Mouse (Mus musculus): ENCODE data around the gene Sbp. TPM values are rescaled to one million over a fixed set of nuclear protein-coding genes. Genes with fewer than 3 reads are reported as not detected.

The Sbp gene
- polyA plus RNA-seq, 1 experiment: not detected

DNA sequence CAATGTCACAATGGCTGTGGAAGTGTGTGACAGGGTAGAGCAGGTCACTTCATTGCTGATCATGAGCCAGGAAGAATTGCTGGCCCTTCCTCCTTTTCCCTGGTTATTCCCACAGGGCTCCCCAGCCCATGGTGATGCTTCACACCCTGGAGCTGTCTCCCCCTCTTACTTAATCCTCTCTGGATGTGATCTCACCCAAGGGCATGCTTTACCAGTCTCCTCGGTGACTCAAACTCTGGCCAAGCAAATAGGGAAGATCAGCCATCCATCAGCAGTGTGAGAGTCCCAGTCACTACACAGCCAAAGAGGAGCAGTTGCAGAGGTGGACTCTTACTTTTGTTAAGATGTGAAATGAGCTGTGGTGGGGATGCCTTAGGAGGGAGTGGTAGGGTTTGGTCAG is 43.5 kb downstream of the Sbp start:
- TF ChIP-seq POLR2A (IDR thresholded peaks at IDR 0.05; ENCODE audit: borderline replicate concordance, low read depth, low read length): no peak
- no peak for TF ChIP-seq CTCF (IDR thresholded peaks at IDR 0.05; ENCODE audit: low read depth, low read length)
- no peak overlapping the region for H3K4me3 ChIP-seq (ENCODE audit: insufficient read depth, low read length)
- no peak overlapping the region for H3K27ac ChIP-seq (ENCODE audit: insufficient read depth, low read depth, low read length)
- peaks cover 24% of the 10 kb centered on the region for H3K4me1 ChIP-seq (ENCODE audit: control insufficient read depth, insufficient read depth, low read length)

DNA sequence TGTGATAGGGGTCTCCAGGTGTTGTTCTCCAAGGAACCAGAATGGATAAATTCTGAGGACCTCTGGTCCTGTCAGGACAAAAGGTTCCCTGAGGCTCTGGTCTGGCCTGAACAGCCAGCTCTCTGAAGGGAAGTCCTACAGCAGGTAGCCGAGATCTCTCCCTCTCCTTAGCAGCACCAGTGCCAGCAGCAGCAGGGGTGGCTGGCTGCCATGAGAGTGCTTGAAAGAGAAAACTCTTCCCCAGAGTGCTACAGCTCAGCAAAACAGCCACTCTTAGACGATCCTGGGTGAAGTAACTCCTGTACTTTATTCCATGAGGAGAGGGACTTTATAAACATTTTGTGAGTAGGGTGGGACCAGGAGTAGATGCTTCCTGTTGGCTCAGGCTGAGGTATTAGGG is 48.3 kb downstream of the Sbp start:
- no peak overlapping the region for H3K4me3 ChIP-seq (ENCODE audit: insufficient read depth, low read length)
- H3K4me1 ChIP-seq (ENCODE audit: control insufficient read depth, insufficient read depth, low read length): peaks cover 10% of the 10 kb centered on the region; the same call in 1 of the 2 replicates
- TF ChIP-seq POLR2A (IDR thresholded peaks at IDR 0.05; ENCODE audit: borderline replicate concordance, low read depth, low read length) (no peak), CTCF (IDR thresholded peaks at IDR 0.05; ENCODE audit: low read depth, low read length) (no peak)
- no peak overlapping the region for H3K27ac ChIP-seq (ENCODE audit: insufficient read depth, low read depth, low read length)

DNA sequence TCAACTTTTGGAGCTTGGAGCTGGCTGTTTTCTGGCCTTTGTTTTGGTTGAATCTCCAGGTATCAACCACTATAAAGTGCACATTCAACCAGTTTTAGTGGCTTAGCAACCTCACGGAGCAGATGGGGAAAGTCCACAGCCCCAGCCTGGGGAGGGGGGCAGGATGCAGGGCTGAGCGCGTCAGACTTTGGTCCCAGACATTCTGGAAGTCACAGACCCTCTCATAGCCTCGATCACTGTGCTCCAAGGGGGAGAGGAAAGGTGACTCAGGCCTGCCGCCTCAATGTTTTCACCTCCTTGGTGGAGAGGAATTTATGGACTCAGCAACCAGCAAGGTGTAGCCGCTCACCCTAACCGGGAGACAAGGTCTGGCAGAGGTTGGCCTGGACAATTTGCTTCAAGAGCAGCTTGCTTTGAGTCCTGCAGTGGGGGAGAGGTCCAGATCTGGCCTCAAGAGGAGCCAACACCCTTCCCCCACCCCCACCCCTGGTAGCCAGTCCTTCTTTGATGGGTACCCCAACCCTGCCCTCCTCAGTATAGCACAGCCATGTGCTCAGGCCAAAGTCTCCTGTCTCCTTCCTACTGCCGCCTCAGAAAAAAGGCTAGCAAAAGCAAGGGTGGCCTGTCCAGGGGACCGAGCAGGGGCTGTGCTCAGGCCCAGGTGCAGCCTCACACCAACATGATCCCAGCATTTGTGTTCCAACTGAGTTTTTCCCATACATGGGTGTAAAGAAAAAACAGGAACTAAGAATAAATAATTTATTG is 51.5 kb downstream of the Sbp start:
- no peak overlapping the region; the same call in 1 of the 2 replicates for H3K4me3 ChIP-seq (ENCODE audit: insufficient read depth, low read length)
- TF ChIP-seq POLR2A (IDR thresholded peaks at IDR 0.05; ENCODE audit: borderline replicate concordance, low read depth, low read length): no peak
- no peak for TF ChIP-seq CTCF (IDR thresholded peaks at IDR 0.05; ENCODE audit: low read depth, low read length)
- no peak overlapping the region for H3K27ac ChIP-seq (ENCODE audit: insufficient read depth, low read depth, low read length)
- peaks cover 14% of the 10 kb centered on the region for H3K4me1 ChIP-seq (ENCODE audit: control insufficient read depth, insufficient read depth, low read length)

DNA sequence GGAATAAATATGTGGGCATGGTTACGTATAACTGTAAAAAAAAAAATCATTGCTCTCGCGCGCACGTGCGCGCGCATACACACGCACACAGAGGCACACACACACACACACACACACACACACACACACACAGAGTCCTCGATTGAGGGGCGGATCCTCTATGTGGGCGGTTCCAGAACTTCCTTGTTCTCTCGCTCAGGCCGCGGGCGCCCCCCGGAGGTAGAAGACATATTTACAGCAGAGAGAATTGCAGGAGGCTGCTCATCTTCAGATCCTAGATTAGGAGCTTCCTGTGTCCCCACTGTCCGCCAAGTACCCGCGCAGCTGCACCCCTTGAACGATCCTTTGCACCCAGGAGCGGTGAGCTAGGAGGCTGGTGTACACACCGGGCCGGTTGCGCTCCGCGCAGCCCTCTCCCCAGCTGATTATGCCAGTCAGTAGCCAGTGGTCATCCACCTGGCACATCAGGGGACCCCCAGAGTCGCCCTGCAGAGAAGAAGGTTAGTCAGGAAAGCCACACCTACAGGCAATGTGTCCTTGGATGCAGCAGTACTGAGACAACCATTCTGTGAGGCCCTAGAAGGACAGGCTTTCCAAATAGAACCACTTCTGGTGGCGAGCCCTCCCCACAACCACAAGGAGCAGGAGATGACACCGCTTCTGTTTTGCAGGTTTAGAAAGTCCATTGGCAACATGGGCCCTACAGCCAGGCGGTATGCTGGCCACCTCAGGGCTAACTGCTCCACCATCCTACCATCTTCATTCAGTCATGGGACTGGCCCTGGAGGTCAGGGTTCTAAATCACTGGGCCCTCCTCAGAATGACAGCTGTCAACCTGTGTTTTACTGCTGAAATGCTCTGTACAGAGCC is 52.3 kb downstream of the Sbp start:
- TF ChIP-seq CTCF (IDR thresholded peaks at IDR 0.05; ENCODE audit: low read depth, low read length) (peak; percentile 35; the same call in 1 of the 2 replicates), POLR2A (IDR thresholded peaks at IDR 0.05; ENCODE audit: borderline replicate concordance, low read depth, low read length) (no peak)
- Histone ChIP-seq H3K4me1 (ENCODE audit: control insufficient read depth, insufficient read depth, low read length) (peaks cover 20% of the 10 kb centered on the region), H3K27ac (ENCODE audit: insufficient read depth, low read depth, low read length) (no peak overlapping the region), H3K4me3 (ENCODE audit: insufficient read depth, low read length) (no peak overlapping the region; the same call in 1 of the 2 replicates)

DNA sequence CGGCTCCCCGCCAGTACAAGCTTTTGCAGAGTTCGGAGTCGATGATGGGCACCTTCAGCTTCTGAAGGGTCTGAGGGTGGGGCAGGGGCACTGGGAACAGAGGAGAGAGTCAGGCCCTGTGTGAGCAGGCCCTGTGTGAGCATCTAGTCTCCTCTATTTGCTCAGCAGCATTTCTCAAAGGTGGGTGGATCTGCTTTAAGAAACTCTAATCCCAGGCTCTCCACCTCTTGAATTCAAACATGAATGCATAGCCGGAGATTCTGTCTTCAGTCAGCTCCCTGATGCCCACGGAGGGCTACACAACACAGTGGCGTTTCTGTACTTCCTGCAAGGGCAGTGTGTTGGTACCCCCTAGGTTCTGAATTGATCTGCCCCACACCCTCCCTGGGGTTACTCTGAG is 53.2 kb downstream of the Sbp start:
- Histone ChIP-seq H3K4me3 (ENCODE audit: insufficient read depth, low read length) (no peak overlapping the region), H3K27ac (ENCODE audit: insufficient read depth, low read depth, low read length) (no peak overlapping the region), H3K4me1 (ENCODE audit: control insufficient read depth, insufficient read depth, low read length) (peaks cover 23% of the 10 kb centered on the region)
- TF ChIP-seq CTCF (IDR thresholded peaks at IDR 0.05; ENCODE audit: low read depth, low read length) (no peak), POLR2A (IDR thresholded peaks at IDR 0.05; ENCODE audit: borderline replicate concordance, low read depth, low read length) (no peak)

Other genes with a start within 250 kb of the Sbp start
- gene 1520401A03Rik, start 218.9 kb upstream of the Sbp start, polyA plus RNA-seq (2012; ENCODE audit: insufficient read depth, insufficient read length, missing spikeins): not detected in 2 replicates
- 17.3 and 20.1 TPM in 2 replicates for gene Pkmyt1, start 215.3 kb upstream of the Sbp start, polyA plus RNA-seq (2012; ENCODE audit: insufficient read depth, insufficient read length, missing spikeins)
- gene Paqr4, start 200.8 kb upstream of the Sbp start, polyA plus RNA-seq (2012; ENCODE audit: insufficient read depth, insufficient read length, missing spikeins): 13.9 TPM in 2 replicates
- not detected in 2 replicates for gene Kremen2, start 195.8 kb upstream of the Sbp start, polyA plus RNA-seq (2012; ENCODE audit: insufficient read depth, insufficient read length, missing spikeins)
- 20.4 and 21.3 TPM in 2 replicates for gene Flywch1, start 170.1 kb upstream of the Sbp start, polyA plus RNA-seq (2012; ENCODE audit: insufficient read depth, insufficient read length, missing spikeins)
- 1.6 and 1.8 TPM in 2 replicates for gene Flywch2, start 155.6 kb upstream of the Sbp start, polyA plus RNA-seq (2012; ENCODE audit: insufficient read depth, insufficient read length, missing spikeins)
- 502 and 543 TPM in 2 replicates for gene Srrm2, start 151.1 kb upstream of the Sbp start, polyA plus RNA-seq (2012; ENCODE audit: insufficient read depth, insufficient read length, missing spikeins)
- gene Elob, start 112.5 kb upstream of the Sbp start, polyA plus RNA-seq (2012; ENCODE audit: insufficient read depth, insufficient read length, missing spikeins): 240 and 243 TPM in 2 replicates
- not detected in 2 replicates for gene Prss33, start 105.6 kb upstream of the Sbp start, polyA plus RNA-seq (2012; ENCODE audit: insufficient read depth, insufficient read length, missing spikeins)
- gene Prss32, start 97.8 kb upstream of the Sbp start, polyA plus RNA-seq (2012; ENCODE audit: insufficient read depth, insufficient read length, missing spikeins): not detected in 2 replicates
- gene Prss41, start 97.5 kb upstream of the Sbp start, polyA plus RNA-seq (2012; ENCODE audit: insufficient read depth, insufficient read length, missing spikeins): not detected in 2 replicates
- gene Prss21, start 73.6 kb upstream of the Sbp start, polyA plus RNA-seq (2012; ENCODE audit: insufficient read depth, insufficient read length, missing spikeins): not detected in 2 replicates
- gene Dcpp1, start 60.8 kb upstream of the Sbp start, polyA plus RNA-seq (2012; ENCODE audit: insufficient read depth, insufficient read length, missing spikeins): not detected in 2 replicates
- not detected in 2 replicates for gene Dcpp2, start 60.8 kb upstream of the Sbp start, polyA plus RNA-seq (2012; ENCODE audit: insufficient read depth, insufficient read length, missing spikeins)
- gene Dcpp3, start 24.2 kb upstream of the Sbp start, polyA plus RNA-seq (2012; ENCODE audit: insufficient read depth, insufficient read length, missing spikeins): not detected in 2 replicates
- not detected in 2 replicates for gene Sbpl, start 13.6 kb downstream of the Sbp start, polyA plus RNA-seq (2012; ENCODE audit: insufficient read depth, insufficient read length, missing spikeins)
- 0.44 and 1.7 TPM in 2 replicates for gene Prss30, start 38.9 kb downstream of the Sbp start, polyA plus RNA-seq (2012; ENCODE audit: insufficient read depth, insufficient read length, missing spikeins)
- not detected in 2 replicates for gene Prss22, start 56.4 kb downstream of the Sbp start, polyA plus RNA-seq (2012; ENCODE audit: insufficient read depth, insufficient read length, missing spikeins)
- not detected in 2 replicates for gene Prss27, start 96.5 kb downstream of the Sbp start, polyA plus RNA-seq (2012; ENCODE audit: insufficient read depth, insufficient read length, missing spikeins)
- 13.1 and 15.9 TPM in 2 replicates for gene Kctd5, start 131.8 kb downstream of the Sbp start, polyA plus RNA-seq (2012; ENCODE audit: insufficient read depth, insufficient read length, missing spikeins)
- gene Pdpk1, start 209.3 kb downstream of the Sbp start, polyA plus RNA-seq (2012; ENCODE audit: insufficient read depth, insufficient read length, missing spikeins): 32.9 and 39.6 TPM in 2 replicates
- 89.6 and 118 TPM in 2 replicates for gene Amdhd2, start 222.1 kb downstream of the Sbp start, polyA plus RNA-seq (2012; ENCODE audit: insufficient read depth, insufficient read length, missing spikeins)
- gene Atp6v0c, start 228.0 kb downstream of the Sbp start, polyA plus RNA-seq (2012; ENCODE audit: insufficient read depth, insufficient read length, missing spikeins): 1,159 and 1,346 TPM in 2 replicates

Data from bone marrow macrophage, adult 2 months (primary cell).